Mouse (Mus musculus): ENCODE measurements around the gene Gpr62.
A peak's percentile ranks its signal among the peaks of the same experiment; 100 is the strongest.

DNA sequence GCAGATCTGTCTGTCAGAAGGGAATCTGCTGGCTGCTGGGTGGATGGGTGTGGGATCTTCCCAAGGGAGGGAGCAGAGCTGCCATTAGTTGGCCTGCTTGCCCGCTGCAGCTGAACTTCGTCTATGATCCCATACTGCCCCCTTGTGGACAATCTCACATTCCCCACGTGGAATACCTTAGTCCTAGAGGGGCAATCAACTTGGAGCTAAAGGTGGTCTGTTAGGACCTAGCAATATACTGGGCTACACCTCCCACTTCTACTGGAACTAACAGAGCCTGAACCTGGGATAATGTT lies 43.9 kb downstream of the Gpr62 start:
- TF ChIP-seq CTCF (IDR thresholded peaks at IDR 0.05; ENCODE audit: low read depth) (peak; percentile 98), EP300 (IDR thresholded peaks at IDR 0.05; ENCODE audit: low read depth) (no peak)
